Mouse (Mus musculus) lung, embryonic 15.5 days (tissue): Measurements from ENCODE around the gene Srgap2. TPM values are rescaled to one million over a fixed set of nuclear protein-coding genes. Genes with fewer than 3 reads are reported as not detected.

Experiments used
- ATAC-seq: fragments of 200-750 bp; cut with Nextera tagmentation; 2 replicates; pipeline ENCODE4 v1.8.0; 2017; ENCODE audit warnings: moderate number of reproducible peaks, borderline replicate concordance; ENCODE audit not compliant: low FRiP score, low TSS enrichment; ENCODE audit errors: extremely low read depth
- H3K27ac ChIP-seq: fragments of 300-500 bp; sonication (generic); 2 replicates; pipeline ENCODE4 v1.5.1; 2015; ENCODE audit warnings: moderate library complexity, mild to moderate bottlenecking, inconsistent platforms
- H3K27me3 ChIP-seq: fragments of 300-500 bp; sonication (generic); 2 replicates; pipeline ENCODE4 v1.6.1; 2015; ENCODE audit warnings: inconsistent platforms
- H3K36me3 ChIP-seq: fragments of 300-500 bp; sonication (generic); 2 replicates; pipeline ENCODE4 v1.6.1; 2015; ENCODE audit warnings: inconsistent platforms
- H3K4me1 ChIP-seq: fragments of 300-500 bp; sonication (generic); 2 replicates; pipeline ENCODE4 v1.6.1; 2015; ENCODE audit warnings: inconsistent platforms
- H3K4me2 ChIP-seq: fragments of 300-500 bp; sonication (generic); 2 replicates; pipeline ENCODE4 v1.6.1; 2015; ENCODE audit warnings: inconsistent platforms, mild to moderate bottlenecking, moderate library complexity
- H3K4me3 ChIP-seq: fragments of 300-500 bp; sonication (generic); 2 replicates; pipeline ENCODE4 v1.5.1; 2015; ENCODE audit warnings: mild to moderate bottlenecking, inconsistent platforms
- H3K9ac ChIP-seq: fragments of 300-500 bp; sonication (generic); 2 replicates; pipeline ENCODE4 v1.6.1; 2015; ENCODE audit warnings: inconsistent platforms
- H3K9me3 ChIP-seq: fragments of 300-500 bp; sonication (generic); 2 replicates; pipeline ENCODE4 v1.6.1; 2016; ENCODE audit warnings: inconsistent platforms
- WGBS: fragments of 180-500 bp; shearing (Covaris S2); methylation state at CpG from one replicate; pipeline ENCODE4 v1.1.7; 2015; 5-methylcytosine and 5-hydroxymethylcytosine counted together
- polyA plus RNA-seq: library from polyadenylated mRNA; unstranded; fragments of >200 nt; fragmentation: Nextera tagmentation; extraction: Ambion mirVana; gene quantifications from 2 replicates; pipeline ENCODE4 v1.2.1, GENCODE M21; 2015

The Srgap2 gene
- polyA plus RNA-seq, 1 experiment from 2014 or later, result 14.1 TPM

DNA sequence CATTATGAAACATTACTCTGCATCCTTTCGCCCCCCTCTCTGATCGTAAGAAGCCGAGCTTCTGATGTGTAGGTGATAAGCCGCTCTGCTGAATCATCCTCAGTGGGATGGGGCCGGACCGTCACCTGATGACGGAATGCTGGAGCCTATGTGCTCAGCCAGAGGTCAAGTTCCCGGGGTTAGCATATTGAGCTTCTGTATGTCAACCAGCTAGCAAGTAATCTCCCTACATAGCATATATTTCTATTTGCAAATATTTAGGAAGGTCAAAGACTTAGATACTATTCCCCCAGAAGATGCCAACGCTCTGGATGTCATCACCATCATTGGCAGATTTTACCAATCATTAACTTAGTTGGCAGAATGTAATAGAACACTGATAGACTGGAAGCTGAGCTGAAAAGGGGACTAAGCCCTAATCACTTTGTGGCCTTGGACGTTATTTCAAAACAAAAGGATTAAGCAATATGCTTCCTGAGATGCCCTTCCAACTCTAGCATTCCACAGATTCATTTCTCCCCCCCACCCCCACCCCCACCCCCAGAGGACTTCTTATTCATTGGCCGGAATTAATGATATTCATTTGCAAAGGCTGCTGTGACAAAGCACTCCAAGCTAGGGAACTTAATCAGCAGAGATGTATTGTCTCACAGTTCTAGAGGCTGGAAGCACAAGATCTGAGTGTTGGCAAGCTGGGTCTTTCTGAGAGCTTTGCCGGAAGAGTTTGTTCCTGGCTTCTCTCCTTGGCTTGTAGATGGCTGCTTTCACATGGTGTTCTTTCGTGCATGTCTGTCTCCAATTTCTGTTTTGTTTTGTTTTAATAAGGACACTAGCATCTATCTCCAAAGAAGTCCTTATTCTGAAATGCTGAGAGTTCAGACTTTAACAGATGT is 19.9 kb upstream of the Srgap2 start:
- Histone ChIP-seq H3K4me2 (no peak overlapping the region), H3K27me3 (no peaks in the 10 kb centered on the region), H3K9me3 (no peaks in the 10 kb centered on the region), H3K9ac (no peak overlapping the region), H3K27ac (no peak overlapping the region), H3K36me3 (no peaks in the 10 kb centered on the region), H3K4me3 (no peak overlapping the region), H3K4me1 (peaks cover 6% of the 10 kb centered on the region)
- ATAC-seq, result no peak
- 62% methylated on average over 13 of the region's 13 CpGs for WGBS

GRCm38 (mm10) chr1:131543886-131544565 is 16.9 kb upstream of the Srgap2 start:
- Histone ChIP-seq H3K36me3 (no peaks in the 10 kb centered on the region), H3K4me3 (no peak overlapping the region), H3K9ac (no peak overlapping the region), H3K4me2 (no peak overlapping the region), H3K9me3 (no peaks in the 10 kb centered on the region), H3K27me3 (no peaks in the 10 kb centered on the region), H3K4me1 (peaks cover 6% of the 10 kb centered on the region), H3K27ac (no peak overlapping the region)
- WGBS, result 79% methylated on average over 7 of the region's 7 CpGs
- no peak for ATAC-seq

GRCm38 (mm10) chr1:131541903-131542302 is 14.8 kb upstream of the Srgap2 start:
- 88% methylated on average over 5 of the region's 5 CpGs for WGBS

DNA sequence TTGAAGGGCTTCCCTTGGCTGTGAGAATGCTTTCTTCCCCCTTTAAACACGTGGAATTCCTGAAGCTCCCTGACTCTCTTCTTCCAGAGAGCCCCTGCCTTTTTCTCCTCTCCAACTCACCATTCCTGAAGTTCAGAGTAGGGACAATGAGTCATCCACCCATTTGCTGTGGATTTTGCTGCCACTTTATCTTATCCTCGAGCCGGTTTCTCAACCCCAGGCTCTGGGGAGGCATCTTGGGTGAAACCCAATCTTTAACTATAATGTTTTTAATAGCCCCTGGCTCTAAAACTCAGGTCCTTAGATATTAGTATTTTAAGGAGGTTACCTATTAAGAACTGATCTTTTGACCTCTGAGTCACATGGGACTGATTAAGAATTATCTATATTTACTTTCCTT is 14.3 kb upstream of the Srgap2 start:
- Histone ChIP-seq H3K9ac (no peak overlapping the region), H3K4me3 (no peak overlapping the region), H3K9me3 (no peaks in the 10 kb centered on the region), H3K4me1 (no peaks in the 10 kb centered on the region), H3K36me3 (no peaks in the 10 kb centered on the region), H3K27ac (no peak overlapping the region), H3K27me3 (no peaks in the 10 kb centered on the region), H3K4me2 (no peak overlapping the region)
- no peak for ATAC-seq
- 46% methylated on average over 3 of the region's 3 CpGs for WGBS

More at GRCm38 (mm10) chr1:131541903-131542302, 14.8 kb upstream of the Srgap2 start:
- no peak overlapping the region for H3K4me2 ChIP-seq
- ATAC-seq, result no peak
- H3K4me3 ChIP-seq, result no peak overlapping the region
- no peak overlapping the region for H3K9ac ChIP-seq
- no peaks in the 10 kb centered on the region for H3K36me3 ChIP-seq
- H3K4me1 ChIP-seq, result no peaks in the 10 kb centered on the region
- H3K27ac ChIP-seq, result no peak overlapping the region
- no peaks in the 10 kb centered on the region for H3K9me3 ChIP-seq
- no peaks in the 10 kb centered on the region for H3K27me3 ChIP-seq

- 71% methylated on average over 5 of the region's 5 CpGs for WGBS
- no peaks in the 10 kb centered on the region for H3K27me3 ChIP-seq
- H3K4me2 ChIP-seq, result no peak overlapping the region
- ATAC-seq, result no peak
- H3K27ac ChIP-seq, result no peak overlapping the region
- no peaks in the 10 kb centered on the region for H3K4me1 ChIP-seq
- no peaks in the 10 kb centered on the region for H3K36me3 ChIP-seq
- no peaks in the 10 kb centered on the region for H3K9me3 ChIP-seq
- no peak overlapping the region for H3K9ac ChIP-seq
- no peak overlapping the region for H3K4me3 ChIP-seq
These were observed 13.6 kb upstream of the Srgap2 start for GRCm38 (mm10) chr1:131540795-131541194.

GRCm38 (mm10) chr1:131539771-131540170 is 12.6 kb upstream of the Srgap2 start:
- 94% methylated on average over 4 of the region's 4 CpGs for WGBS
- Histone ChIP-seq H3K27ac (no peak overlapping the region), H3K9ac (no peak overlapping the region), H3K36me3 (no peaks in the 10 kb centered on the region), H3K4me3 (no peak overlapping the region), H3K4me1 (no peaks in the 10 kb centered on the region), H3K27me3 (no peaks in the 10 kb centered on the region), H3K4me2 (no peak overlapping the region), H3K9me3 (no peaks in the 10 kb centered on the region)
- no peak for ATAC-seq

DNA sequence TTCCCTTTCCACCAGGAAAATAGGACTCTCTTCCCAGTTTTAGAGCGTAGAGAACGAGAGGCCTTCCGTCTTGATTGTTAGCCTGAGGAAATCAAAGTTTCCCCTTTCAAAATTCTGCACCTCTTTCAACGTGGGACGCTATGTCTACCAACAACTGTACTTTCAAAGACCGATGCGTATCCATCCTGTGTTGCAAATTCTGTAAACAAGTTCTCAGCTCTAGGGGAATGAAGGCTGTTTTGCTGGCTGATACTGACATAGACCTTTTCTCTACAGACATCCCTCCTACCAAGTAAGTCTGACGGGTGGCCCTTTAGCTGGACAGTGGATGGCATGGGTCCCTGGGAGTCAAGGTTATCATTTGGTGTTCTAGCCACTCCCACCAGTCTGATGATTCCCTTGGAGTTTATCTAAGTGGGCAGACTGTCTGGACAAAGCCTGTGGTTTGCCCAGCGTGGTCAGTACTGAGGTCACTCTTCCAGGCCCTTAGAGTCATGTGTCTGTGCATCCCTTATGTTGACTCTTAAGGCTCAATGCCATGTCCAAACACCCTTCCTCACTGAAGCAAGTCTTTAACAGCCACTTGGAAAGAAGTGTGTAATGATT is 1.5 kb upstream of the Srgap2 start:
- H3K4me1 ChIP-seq, result peaks cover 27% of the 10 kb centered on the region
- no peak for ATAC-seq
- WGBS, result under 1% methylated on average over 9 of the region's 9 CpGs
- no peaks in the 10 kb centered on the region for H3K36me3 ChIP-seq
- peak overlapping the region; percentile 70 for H3K9ac ChIP-seq
- H3K4me3 ChIP-seq, result peak overlapping the region; percentile 85
- peak overlapping the region; percentile 91 for H3K27ac ChIP-seq
- H3K9me3 ChIP-seq, result no peaks in the 10 kb centered on the region
- peak overlapping the region; percentile 93 for H3K4me2 ChIP-seq
- no peaks in the 10 kb centered on the region for H3K27me3 ChIP-seq

DNA sequence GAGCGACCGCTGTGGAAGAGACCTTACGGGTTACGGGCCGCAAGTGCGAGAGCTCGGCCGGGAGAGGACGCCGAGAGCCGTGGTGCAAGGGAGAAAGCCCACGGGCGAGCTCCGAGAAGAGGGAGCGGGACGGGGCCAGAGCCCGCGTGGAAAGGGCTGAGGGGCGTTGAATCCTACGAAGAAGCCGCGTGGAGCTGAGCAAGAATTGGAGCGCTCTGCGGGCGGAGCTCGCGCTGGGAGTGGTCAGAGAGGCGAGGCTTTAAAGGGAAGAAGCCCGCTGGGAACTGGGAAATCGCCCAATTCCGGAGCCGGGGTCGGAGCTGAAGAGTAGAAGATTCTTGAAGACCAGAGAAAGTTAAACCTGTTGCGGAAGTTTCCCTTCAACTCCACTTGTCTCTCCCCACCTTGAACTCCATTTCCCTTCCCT is 942 bp upstream of the Srgap2 start:
- H3K4me1 ChIP-seq, result peaks cover 33% of the 10 kb centered on the region
- H3K36me3 ChIP-seq, result no peaks in the 10 kb centered on the region
- H3K9ac ChIP-seq, result peak overlapping the region; percentile 70
- peak overlapping the region; percentile 91 for H3K27ac ChIP-seq
- H3K9me3 ChIP-seq, result no peaks in the 10 kb centered on the region
- H3K4me3 ChIP-seq, result peak overlapping the region; percentile 85
- peak overlapping the region; percentile 93 for H3K4me2 ChIP-seq
- ATAC-seq, result peak; percentile 1
- WGBS, result under 1% methylated on average over 34 of the region's 34 CpGs
- H3K27me3 ChIP-seq, result no peaks in the 10 kb centered on the region

- WGBS, result under 1% methylated on average over 79 of the region's 81 CpGs
- ATAC-seq, result peak; percentile 44
- peaks cover 41% of the 10 kb centered on the region for H3K4me1 ChIP-seq
- peak overlapping the region; percentile 96 for H3K27ac ChIP-seq
- H3K4me2 ChIP-seq, result peak overlapping the region; percentile 93
- peak overlapping the region; percentile 71 for H3K9ac ChIP-seq
- no peaks in the 10 kb centered on the region for H3K36me3 ChIP-seq
- peak overlapping the region; percentile 85 for H3K4me3 ChIP-seq
- no peaks in the 10 kb centered on the region for H3K27me3 ChIP-seq
- no peaks in the 10 kb centered on the region for H3K9me3 ChIP-seq
These were observed 531 bp downstream of the Srgap2 start for GRCm38 (mm10) chr1:131526371-131527270.

DNA sequence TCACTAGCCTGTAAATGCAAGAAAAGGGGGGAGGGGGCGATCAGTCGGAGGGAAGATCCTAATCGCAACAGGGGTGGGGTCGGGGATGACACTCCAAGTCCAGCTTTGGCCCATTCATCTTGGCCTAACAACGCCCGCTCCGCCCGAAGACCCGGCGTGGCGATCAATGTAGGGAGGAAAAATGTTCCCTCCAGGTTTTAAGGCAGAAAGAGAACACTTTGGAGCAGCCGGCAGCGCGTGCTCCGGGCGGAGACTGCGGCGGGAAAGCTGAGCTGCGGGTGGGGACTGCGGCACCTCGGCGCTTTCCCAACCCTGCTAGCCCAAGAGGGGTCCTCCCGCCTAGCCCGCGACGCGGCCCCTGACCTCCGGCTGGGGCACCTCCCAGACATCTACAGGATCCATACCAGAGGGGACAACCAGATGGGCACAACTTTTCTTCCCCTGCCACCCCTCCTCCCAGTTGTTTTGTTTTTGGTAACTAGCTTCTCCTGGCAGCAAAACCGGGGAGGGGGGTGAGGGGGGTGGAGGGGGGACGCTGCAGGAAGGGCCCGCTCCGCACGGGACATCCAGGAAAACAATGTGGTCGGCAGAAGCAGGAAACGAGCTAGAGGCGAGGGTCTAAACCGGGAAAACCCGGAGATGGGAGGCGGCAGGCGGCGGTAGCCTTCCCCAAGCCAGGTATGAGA is 1.4 kb downstream of the Srgap2 start:
- Histone ChIP-seq H3K4me3 (peak overlapping the region; percentile 85), H3K4me2 (peak overlapping the region; percentile 93), H3K4me1 (peaks cover 41% of the 10 kb centered on the region), H3K9me3 (no peaks in the 10 kb centered on the region), H3K36me3 (no peaks in the 10 kb centered on the region), H3K27me3 (no peaks in the 10 kb centered on the region), H3K9ac (peak overlapping the region; percentile 71), H3K27ac (peak overlapping the region; percentile 96)
- WGBS, result under 1% methylated on average over 41 of the region's 41 CpGs
- no peak for ATAC-seq
